Mouse (Mus musculus) liver, embryonic 13.5 days (tissue): Measurements from ENCODE around the gene Cux2. TPM values are rescaled to one million over a fixed set of nuclear protein-coding genes. Genes with fewer than 3 reads are reported as not detected.

Experiments used
- ATAC-seq: fragments of 200-750 bp; cut with Nextera tagmentation; 2 replicates; pipeline ENCODE4 v1.8.0; 2017; ENCODE audit warnings: low read depth, mild to moderate bottlenecking, moderate number of reproducible peaks, moderate library complexity
- DNase-seq: peaks from one replicate; pipeline ENCODE4 v3.0.0; 2022
- H3K27ac ChIP-seq: fragments of 300-500 bp; sonication (generic); 2 replicates; pipeline ENCODE4 v1.5.1; 2015; ENCODE audit warnings: moderate library complexity, mild to moderate bottlenecking, inconsistent platforms
- H3K27me3 ChIP-seq: fragments of 300-500 bp; sonication (generic); 2 replicates; pipeline ENCODE4 v1.6.1; 2015; ENCODE audit warnings: mild to moderate bottlenecking, inconsistent platforms
- H3K36me3 ChIP-seq: fragments of 300-500 bp; sonication (generic); 2 replicates; pipeline ENCODE4 v1.6.1; 2015; ENCODE audit warnings: mild to moderate bottlenecking, inconsistent platforms
- H3K4me1 ChIP-seq: fragments of 300-500 bp; sonication (generic); replicated peaks from 2 replicates; pipeline ENCODE4 v1.6.1; 2015; ENCODE audit warnings: inconsistent platforms
- H3K4me2 ChIP-seq: fragments of 300-500 bp; sonication (generic); 2 replicates; pipeline ENCODE4 v1.6.1; 2015; ENCODE audit warnings: inconsistent platforms, mild to moderate bottlenecking, moderate library complexity
- H3K4me3 ChIP-seq: fragments of 300-500 bp; sonication (generic); replicated peaks from 2 replicates; pipeline ENCODE4 v1.5.1; 2015; ENCODE audit warnings: mild to moderate bottlenecking, inconsistent platforms
- H3K9ac ChIP-seq: fragments of 300-500 bp; sonication (generic); 2 replicates; pipeline ENCODE4 v1.6.1; 2015; ENCODE audit warnings: mild to moderate bottlenecking, inconsistent platforms
- H3K9me3 ChIP-seq: fragments of 300-500 bp; sonication (generic); replicated peaks from 2 replicates; pipeline ENCODE4 v1.6.1; 2016; ENCODE audit warnings: inconsistent platforms
- WGBS: fragments of 180-500 bp; shearing (Covaris S2); methylation state at CpG from one replicate; pipeline ENCODE4 v1.1.7; 2015; ENCODE audit not compliant: insufficient replicate concordance; 5-methylcytosine and 5-hydroxymethylcytosine counted together
- polyA plus RNA-seq: library from polyadenylated mRNA; unstranded; fragments of >200 nt; fragmentation: Nextera tagmentation; extraction: Ambion mirVana; gene quantifications from 2 replicates; pipeline ENCODE4 v1.2.1, GENCODE M21; 2015

Gene Cux2
- polyA plus RNA-seq, 1 experiment from 2014 or later, result 0.59 TPM

GRCm38 (mm10) chr5:121833572-121834240, 216.2 kb downstream of the Cux2 start:
- Histone ChIP-seq H3K36me3 (peaks cover 10% of the 10 kb centered on the region), H3K27me3 (peaks cover 10% of the 10 kb centered on the region), H3K27ac (peak overlapping the region; percentile 90), H3K4me2 (peak overlapping the region; percentile 98), H3K9ac (0 out of 2 replicates have a peak overlapping the region, but pooled peaks have one; percentile 89), H3K9me3 (no peaks in the 10 kb centered on the region), H3K4me1 (peaks cover 82% of the 10 kb centered on the region), H3K4me3 (peak overlapping the region; percentile 88)
- WGBS, result 23% methylated on average over 10 of the region's 10 CpGs
- ATAC-seq (no peak), DNase-seq (no peak)

DNA sequence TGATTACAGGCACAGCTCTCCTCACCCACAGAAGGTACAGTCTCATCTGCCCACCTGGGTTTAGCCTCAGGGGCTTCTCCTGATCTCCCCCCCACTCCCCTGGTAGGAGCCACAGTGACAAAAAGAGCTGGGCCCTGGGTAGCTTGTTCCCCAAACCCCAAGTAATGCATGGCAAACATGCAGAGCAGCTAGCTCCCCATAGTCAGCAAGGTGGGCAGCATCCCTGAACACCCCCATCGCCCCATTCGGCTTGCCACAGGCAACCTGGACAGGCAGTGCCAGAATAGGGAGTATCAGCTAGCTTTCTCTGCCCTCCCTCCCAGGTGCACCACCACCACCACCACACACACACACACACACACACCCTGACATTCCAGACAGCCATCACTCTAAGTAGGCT, 216.7 kb downstream of the Cux2 start:
- no peak for DNase-seq
- Histone ChIP-seq H3K36me3 (peaks cover 16% of the 10 kb centered on the region), H3K27me3 (peaks cover 4% of the 10 kb centered on the region), H3K27ac (peak overlapping the region; percentile 55), H3K4me3 (no peak overlapping the region), H3K9ac (0 out of 2 replicates have a peak overlapping the region, but pooled peaks have one; percentile 1), H3K9me3 (no peaks in the 10 kb centered on the region), H3K4me1 (peaks cover 81% of the 10 kb centered on the region), H3K4me2 (peak overlapping the region; percentile 98)
- 94% methylated on average over 2 of the region's 2 CpGs for WGBS
- no peak for ATAC-seq

GRCm38 (mm10) chr5:121832376-121833155, 217.3 kb downstream of the Cux2 start:
- DNase-seq, result no peak
- Histone ChIP-seq H3K4me2 (0 out of 2 replicates have a peak overlapping the region, but pooled peaks have one; percentile 98), H3K9me3 (no peaks in the 10 kb centered on the region), H3K4me3 (no peak overlapping the region), H3K36me3 (peaks cover 22% of the 10 kb centered on the region), H3K4me1 (peaks cover 75% of the 10 kb centered on the region), H3K27me3 (peaks cover 2% of the 10 kb centered on the region; the same call in 1 of the 2 replicates), H3K9ac (no peak overlapping the region), H3K27ac (peak overlapping the region; percentile 43)
- WGBS, result 77% methylated on average over 6 of the region's 6 CpGs
- no peak for ATAC-seq

GRCm38 (mm10) chr5:121831002-121831601, 218.8 kb downstream of the Cux2 start:
- Histone ChIP-seq H3K9ac (no peak overlapping the region), H3K36me3 (peaks cover 36% of the 10 kb centered on the region), H3K4me3 (no peak overlapping the region), H3K27ac (no peak overlapping the region), H3K4me2 (no peak overlapping the region), H3K9me3 (no peaks in the 10 kb centered on the region), H3K4me1 (peaks cover 61% of the 10 kb centered on the region), H3K27me3 (no peaks in the 10 kb centered on the region)
- no peak for DNase-seq
- ATAC-seq, result no peak
- WGBS, result 78% methylated on average over 6 of the region's 6 CpGs

DNA sequence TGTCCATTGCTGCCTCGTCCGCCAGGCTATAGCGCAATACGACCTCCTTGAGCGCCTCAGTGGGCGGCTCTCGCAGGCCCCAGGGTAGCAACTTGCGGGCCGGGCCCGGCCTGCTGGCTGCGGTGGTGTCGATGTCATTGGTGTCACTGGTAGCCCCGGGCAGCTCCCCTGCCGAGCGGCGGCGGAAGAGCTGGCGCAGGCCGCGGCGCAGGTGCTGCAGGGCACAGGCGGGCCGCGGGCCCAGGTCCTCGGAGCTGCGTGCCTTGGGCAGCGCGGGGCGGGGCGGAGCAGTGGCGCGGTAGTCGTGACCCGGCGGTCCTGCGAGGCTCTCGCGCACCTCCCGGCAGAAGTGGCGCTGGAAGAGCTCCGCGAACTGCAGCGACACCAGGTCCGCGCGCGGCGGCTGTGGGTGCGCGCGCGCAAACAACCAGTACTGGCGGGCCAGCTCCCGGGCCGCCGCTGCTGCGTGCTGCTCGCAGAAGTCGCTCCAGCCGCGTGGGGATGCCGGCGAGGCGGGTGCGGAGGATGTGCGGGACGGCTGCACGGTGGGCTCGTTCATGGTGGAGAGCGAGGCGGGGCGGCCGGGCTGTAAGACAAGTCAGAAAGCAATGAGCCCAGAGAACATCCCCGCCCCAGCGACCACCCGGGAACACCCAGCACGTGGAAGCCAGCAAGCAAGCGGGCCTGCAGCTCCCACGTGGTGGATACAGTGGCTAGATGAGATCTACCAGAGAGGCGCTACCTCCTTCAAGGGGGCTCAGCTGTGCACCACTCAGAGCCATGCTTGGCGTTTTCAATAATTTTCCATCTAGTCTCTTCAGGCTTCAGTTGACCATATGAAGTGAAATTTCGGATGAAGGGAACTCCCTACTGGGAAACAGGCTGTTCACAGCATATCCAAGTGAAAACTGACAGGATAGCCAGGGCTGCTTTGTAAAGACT, 221.1 kb downstream of the Cux2 start:
- ATAC-seq (no peak), DNase-seq (no peak)
- Histone ChIP-seq H3K9me3 (no peaks in the 10 kb centered on the region), H3K4me2 (peak overlapping the region; percentile 38), H3K4me1 (peaks cover 54% of the 10 kb centered on the region), H3K27me3 (no peaks in the 10 kb centered on the region), H3K36me3 (peaks cover 58% of the 10 kb centered on the region), H3K9ac (no peak overlapping the region), H3K4me3 (peak overlapping the region; percentile 31; the same call in 1 of the 2 replicates), H3K27ac (no peak overlapping the region)
- WGBS, result 77% methylated on average over 82 of the region's 82 CpGs

GRCm38 (mm10) chr5:121827876-121828275, 222.0 kb downstream of the Cux2 start:
- DNase-seq (no peak), ATAC-seq (no peak)
- no peak overlapping the region for H3K27ac ChIP-seq
- H3K9me3 ChIP-seq, result no peaks in the 10 kb centered on the region
- H3K4me2 ChIP-seq, result no peak overlapping the region
- H3K27me3 ChIP-seq, result no peaks in the 10 kb centered on the region
- peaks cover 54% of the 10 kb centered on the region for H3K4me1 ChIP-seq
- no peak overlapping the region for H3K4me3 ChIP-seq
- 82% methylated on average over 4 of the region's 4 CpGs for WGBS
- H3K36me3 ChIP-seq, result peaks cover 67% of the 10 kb centered on the region
- H3K9ac ChIP-seq, result no peak overlapping the region

GRCm38 (mm10) chr5:121825606-121826005, 224.3 kb downstream of the Cux2 start:
- WGBS, result 80% methylated on average over 3 of the region's 3 CpGs
- ATAC-seq, result no peak
- peaks cover 82% of the 10 kb centered on the region for H3K36me3 ChIP-seq

GRCm38 (mm10) chr5:121824121-121824520, 225.8 kb downstream of the Cux2 start:
- no peaks in the 10 kb centered on the region for H3K9me3 ChIP-seq
- peaks cover 57% of the 10 kb centered on the region for H3K4me1 ChIP-seq
- peaks cover 93% of the 10 kb centered on the region for H3K36me3 ChIP-seq
- ATAC-seq (0 out of 2 replicates have a peak, but pooled peaks have one; percentile 35), DNase-seq (no peak)
- no peak overlapping the region for H3K9ac ChIP-seq
- H3K27ac ChIP-seq, result peak overlapping the region; percentile 34; the same call in 1 of the 2 replicates
- no peak overlapping the region for H3K4me3 ChIP-seq
- H3K27me3 ChIP-seq, result no peaks in the 10 kb centered on the region
- WGBS, result 46% methylated on average over 4 of the region's 4 CpGs
- H3K4me2 ChIP-seq, result no peak overlapping the region

More at GRCm38 (mm10) chr5:121825606-121826005, 224.3 kb downstream of the Cux2 start:
- no peaks in the 10 kb centered on the region for H3K27me3 ChIP-seq
- peaks cover 51% of the 10 kb centered on the region for H3K4me1 ChIP-seq
- no peak for DNase-seq
- H3K9me3 ChIP-seq, result no peaks in the 10 kb centered on the region
- H3K4me2 ChIP-seq, result no peak overlapping the region
- no peak overlapping the region for H3K4me3 ChIP-seq
- no peak overlapping the region for H3K27ac ChIP-seq
- no peak overlapping the region for H3K9ac ChIP-seq

- no peak for DNase-seq
- 93% methylated on average over 1 of the region's 1 CpGs for WGBS
- Histone ChIP-seq H3K36me3 (peaks cover 93% of the 10 kb centered on the region), H3K4me3 (no peak overlapping the region), H3K27me3 (no peaks in the 10 kb centered on the region), H3K9me3 (no peaks in the 10 kb centered on the region), H3K4me1 (peaks cover 53% of the 10 kb centered on the region), H3K9ac (no peak overlapping the region), H3K27ac (no peak overlapping the region), H3K4me2 (no peak overlapping the region)
- ATAC-seq, result no peak
These were observed 226.2 kb downstream of the Cux2 start for GRCm38 (mm10) chr5:121823668-121824067.

DNA sequence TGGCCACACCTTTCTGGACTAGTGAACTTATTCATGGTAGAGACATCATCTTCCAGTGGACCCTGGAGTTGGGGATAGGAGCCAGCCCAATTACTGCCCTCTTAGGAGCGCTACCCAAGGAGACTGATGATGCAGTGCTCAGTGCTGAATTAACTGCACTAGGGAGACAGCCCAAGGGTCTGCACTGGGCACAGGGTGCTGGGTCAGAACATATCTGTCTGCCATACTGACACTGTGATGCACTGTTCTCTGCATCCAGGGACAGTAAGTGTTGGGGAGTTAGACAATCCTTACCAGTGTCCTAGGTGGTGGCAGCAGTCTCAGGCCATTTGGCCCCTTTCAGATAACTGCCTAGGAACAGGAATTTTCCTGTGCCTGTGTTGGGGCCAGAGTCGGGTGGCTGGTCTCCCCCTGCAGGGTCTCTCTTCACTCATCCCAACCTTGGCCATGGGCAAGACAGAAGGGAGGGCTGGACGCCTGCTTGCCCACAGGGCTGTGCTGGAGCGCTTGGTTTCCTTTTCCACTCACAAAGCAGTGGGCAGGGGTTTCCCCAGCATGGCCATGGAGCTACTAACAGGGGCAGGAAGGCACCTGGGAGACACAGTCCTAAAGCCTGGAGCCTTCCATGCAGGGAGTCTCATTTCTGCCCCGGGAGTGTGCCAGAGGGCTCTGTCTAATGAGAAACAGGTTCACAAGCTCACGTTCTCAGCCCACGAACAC, 227.0 kb downstream of the Cux2 start:
- Histone ChIP-seq H3K36me3 (peaks cover 93% of the 10 kb centered on the region), H3K9me3 (no peaks in the 10 kb centered on the region), H3K4me1 (peaks cover 49% of the 10 kb centered on the region), H3K9ac (no peak overlapping the region), H3K4me2 (no peak overlapping the region), H3K27me3 (no peaks in the 10 kb centered on the region), H3K4me3 (no peak overlapping the region), H3K27ac (no peak overlapping the region)
- WGBS, result 76% methylated on average over 7 of the region's 7 CpGs
- DNase-seq (no peak), ATAC-seq (no peak)
